Mouse (Mus musculus) liver, adult 2 months (tissue): ENCODE measurements around the gene Ddx58.

Source experiments
- CTCF ChIP-seq: fragments of 200-500 bp; IDR thresholded peaks from 2 replicates; pipeline ENCODE4 v1.5.1; 2011; ENCODE audit warnings: low read depth, low read length, control low read depth
- POLR2A ChIP-seq: fragments of 200-500 bp; IDR thresholded peaks from 2 replicates; pipeline ENCODE4 v1.6.1; 2011; ENCODE audit warnings: low read length, control low read depth; ENCODE audit not compliant: insufficient read depth; ENCODE audit errors: extremely low read depth

GRCm38 (mm10) chr4:40220437-40220836 lies 19.2 kb downstream of the Ddx58 start:
- TF ChIP-seq CTCF (no peak), POLR2A (no peak)
